Mouse (Mus musculus) layer of hippocampus, postnatal 14 days (tissue): ENCODE measurements around the gene Dppa5a. TPM values are rescaled to one million over a fixed set of nuclear protein-coding genes. Genes with fewer than 3 reads are reported as not detected.
"Not testable (repeated sequence)": the region's sequence is repeated elsewhere in the genome, so short reads cannot be mapped to it uniquely, and the experiment has no call there.

Source experiments
- DNase-seq, 2 experiments: peaks; one replicate each; pipeline ENCODE4 v3.0.0; 2021 to 2022; ENCODE audit warnings: low spot score in 2 of 2, mixed read lengths in 1 of 2
- total RNA-seq, 2 experiments: library from RNA; stranded (reverse); gene quantifications; 2 replicates each; pipeline ENCODE4 v1.2.3; 2021

Dppa5a gene
- total RNA-seq, 2 experiments from 2014 or later = not detected

GRCm38 (mm10) chr9:78365850-78366544 is 2.0 kb downstream of the Dppa5a start:
- no peak for DNase-seq

GRCm38 (mm10) chr9:78364701-78365100 is 3.3 kb downstream of the Dppa5a start:
- DNase-seq = no peak

GRCm38 (mm10) chr9:78363374-78363773 is 4.6 kb downstream of the Dppa5a start:
- no peak for DNase-seq

DNA sequence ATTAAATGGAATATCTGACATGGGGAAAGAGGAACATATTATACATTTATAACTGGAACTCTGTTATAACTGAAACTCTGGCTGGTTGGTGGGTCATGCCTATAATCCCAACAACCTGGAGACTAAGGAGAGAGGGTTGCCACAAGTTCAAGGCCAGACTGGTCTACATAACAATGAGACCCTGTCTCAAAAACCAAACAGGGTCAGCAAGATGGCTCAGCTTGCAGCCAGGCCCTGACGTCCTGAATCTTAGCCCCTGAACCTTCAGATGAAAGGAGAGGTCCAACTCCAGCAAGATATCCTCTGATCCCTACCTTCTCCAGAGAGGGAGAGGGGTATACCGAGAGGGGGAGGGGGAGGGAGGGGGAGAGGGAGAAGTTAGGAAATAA is 7.5 kb downstream of the Dppa5a start:
- DNase-seq = no peak

DNA sequence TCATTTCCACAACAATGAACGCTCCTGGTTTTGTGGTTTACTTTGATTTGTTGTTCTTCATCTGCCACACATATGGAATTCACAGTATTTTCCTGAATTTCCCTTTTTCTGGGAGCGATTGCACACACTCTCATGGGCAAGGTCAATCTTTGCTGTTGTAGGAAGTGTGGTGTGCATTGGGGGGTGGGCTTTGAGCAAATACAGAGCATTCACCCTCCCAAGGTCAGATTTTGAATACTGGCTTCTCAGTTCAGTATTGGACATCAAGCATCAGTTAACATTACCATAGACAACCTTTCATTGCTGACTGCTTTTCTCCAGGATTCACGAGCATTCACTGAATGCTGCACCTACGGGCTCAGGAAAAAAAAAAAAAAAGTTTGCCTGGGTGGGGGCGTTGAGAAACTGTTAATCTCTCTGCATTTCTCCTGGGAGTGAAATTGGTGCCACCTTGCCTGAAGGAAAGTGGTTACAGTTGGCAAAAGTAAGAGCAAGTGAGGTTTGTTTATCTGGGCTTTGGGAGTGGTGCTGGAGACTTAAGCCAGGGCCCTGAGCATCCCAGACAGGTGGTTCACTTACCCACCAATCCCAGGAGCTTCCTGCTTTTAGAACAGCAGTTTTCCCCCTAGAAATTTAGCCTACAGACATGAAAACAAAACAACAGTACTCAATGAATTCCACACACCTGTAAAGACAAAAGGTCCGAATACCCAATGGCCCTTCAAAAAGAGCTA is 8.1 kb downstream of the Dppa5a start:
- DNase-seq = no peak

DNA sequence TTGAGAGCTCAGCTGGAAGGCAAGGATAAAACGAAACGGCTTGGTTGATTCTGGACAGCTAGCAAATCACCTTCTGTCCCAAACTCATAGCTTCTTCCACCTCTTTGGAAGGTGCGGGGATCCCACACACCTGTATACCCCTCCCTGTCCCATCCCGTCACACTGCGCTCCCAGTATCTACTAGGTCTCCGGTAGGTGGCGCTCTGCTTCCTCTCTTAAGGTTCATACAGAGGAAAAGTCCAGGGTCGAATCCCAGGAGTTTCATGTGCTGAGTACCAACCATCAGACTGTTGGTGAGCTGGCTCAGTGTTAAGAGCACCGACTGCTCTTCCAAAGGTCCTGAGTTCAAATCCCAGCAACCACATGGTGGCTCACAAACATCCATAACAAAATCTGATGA is 9.9 kb downstream of the Dppa5a start:
- DNase-seq = peak; percentile 17 to 46

DNA sequence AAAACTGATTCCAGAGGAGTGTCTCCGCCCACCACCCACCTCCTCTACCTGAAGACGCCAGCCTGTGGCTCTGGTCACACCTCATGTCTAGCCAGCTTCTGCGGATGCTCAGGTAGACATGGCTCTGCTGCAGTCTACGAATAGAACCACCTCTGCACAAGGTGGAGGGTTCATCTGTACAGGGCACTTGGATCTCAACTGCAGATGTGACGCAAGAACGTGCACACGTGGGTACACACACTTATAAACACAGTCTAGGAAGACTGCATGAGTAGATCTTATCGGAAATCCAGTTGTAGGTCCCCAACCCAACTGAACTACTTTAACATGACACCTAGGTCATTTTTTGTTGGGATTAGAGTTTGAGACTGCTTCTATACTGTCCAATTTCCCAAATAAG is 12.4 kb downstream of the Dppa5a start, which contains the start of gene Gsta2:
Gene Gsta2, minus strand, starts transcription at position 178 of the 400 bp plus-strand sequence.
- no peak for DNase-seq

- no peak for DNase-seq
Measured at GRCm38 (mm10) chr9:78354665-78355578, 13.1 kb downstream of the Dppa5a start.

GRCm38 (mm10) chr9:78351504-78352220 is 16.3 kb downstream of the Dppa5a start:
- DNase-seq = no peak

GRCm38 (mm10) chr9:78350007-78350406 is 18.0 kb downstream of the Dppa5a start:
- DNase-seq = not testable (repeated sequence)

- DNase-seq = not testable (repeated sequence)
Measured at GRCm38 (mm10) chr9:78349141-78349540, 18.8 kb downstream of the Dppa5a start.

GRCm38 (mm10) chr9:78348206-78349004 is 19.6 kb downstream of the Dppa5a start:
- DNase-seq = not testable (repeated sequence)

DNA sequence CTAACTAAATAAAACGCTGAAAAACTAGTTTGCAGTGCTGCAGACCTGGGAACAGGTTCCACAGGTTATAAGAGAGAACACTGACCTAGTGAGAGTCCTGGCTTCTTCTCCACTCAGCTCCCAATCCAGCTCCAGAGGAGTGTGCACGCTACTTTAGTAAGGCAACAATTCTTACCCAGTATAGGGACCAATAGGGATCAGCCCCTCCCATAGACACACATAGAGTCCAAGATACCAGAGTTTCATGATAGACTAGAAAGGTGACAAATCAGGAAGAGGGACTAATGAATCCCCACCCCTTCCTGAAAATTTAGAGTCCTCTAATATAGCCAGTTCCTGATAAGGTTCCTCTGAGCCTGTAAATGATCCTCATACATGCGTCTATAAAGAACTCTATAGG is 21.0 kb downstream of the Dppa5a start:
- DNase-seq = no peak

DNA sequence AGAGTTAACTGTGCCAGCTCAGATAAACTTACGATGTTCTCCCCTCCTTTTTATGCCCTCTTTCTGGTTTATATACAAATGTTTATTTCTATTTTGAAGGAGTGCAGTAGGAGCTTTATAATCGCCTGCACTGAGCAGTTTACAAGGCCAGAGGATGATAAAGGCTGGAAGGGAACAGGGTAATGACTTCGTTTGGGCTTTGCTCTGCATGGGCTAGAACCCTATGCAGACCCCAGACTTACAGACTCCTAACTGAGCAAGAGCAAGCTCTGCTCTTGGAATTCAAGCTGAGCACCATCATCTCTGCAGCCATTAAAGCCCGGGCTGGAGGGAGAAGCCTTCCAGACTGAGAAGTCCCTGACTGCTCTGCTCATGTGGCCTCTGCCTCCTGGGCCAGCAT is 22.7 kb downstream of the Dppa5a start:
- not testable (repeated sequence) for DNase-seq

DNA sequence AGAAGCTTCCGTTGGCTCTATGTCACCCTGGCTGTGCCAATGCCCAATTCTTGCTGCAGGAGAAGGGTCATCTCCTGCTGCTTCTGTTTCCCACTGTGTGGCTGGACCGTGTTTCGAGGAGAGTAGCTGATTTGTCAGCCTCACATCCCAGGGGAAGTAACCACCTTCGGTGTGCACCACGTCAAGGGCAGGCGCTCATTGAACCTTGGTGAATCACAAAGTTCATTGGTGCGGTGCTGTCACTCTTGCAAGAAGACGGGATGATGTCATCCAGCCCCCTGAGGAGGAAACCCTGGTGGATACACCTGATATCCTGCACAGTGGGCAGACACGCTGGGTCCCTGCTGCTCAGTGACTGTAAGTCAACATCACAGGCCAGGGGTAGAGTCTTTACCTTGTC is 24.9 kb downstream of the Dppa5a start:
- DNase-seq = not testable (repeated sequence)

DNA sequence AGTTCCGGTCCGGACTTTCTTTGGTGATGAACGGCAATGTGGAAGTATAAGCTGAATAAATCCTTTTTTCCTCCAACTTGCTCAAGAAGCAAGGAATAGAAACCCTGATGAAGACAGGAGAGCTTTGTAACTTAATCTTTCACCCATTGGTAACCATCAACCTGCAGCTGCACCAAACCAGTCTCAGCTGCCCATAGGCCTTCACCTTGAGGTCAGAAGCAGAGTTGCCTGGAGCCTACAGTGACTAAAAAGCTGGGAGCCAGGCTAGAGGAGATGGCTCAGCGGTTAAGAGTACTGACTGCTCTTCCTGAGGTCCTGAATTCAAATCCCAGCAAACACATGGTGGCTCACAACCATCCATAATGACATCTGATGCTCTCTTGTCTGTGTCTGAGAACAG is 25.5 kb downstream of the Dppa5a start:
- not testable (repeated sequence) for DNase-seq

DNA sequence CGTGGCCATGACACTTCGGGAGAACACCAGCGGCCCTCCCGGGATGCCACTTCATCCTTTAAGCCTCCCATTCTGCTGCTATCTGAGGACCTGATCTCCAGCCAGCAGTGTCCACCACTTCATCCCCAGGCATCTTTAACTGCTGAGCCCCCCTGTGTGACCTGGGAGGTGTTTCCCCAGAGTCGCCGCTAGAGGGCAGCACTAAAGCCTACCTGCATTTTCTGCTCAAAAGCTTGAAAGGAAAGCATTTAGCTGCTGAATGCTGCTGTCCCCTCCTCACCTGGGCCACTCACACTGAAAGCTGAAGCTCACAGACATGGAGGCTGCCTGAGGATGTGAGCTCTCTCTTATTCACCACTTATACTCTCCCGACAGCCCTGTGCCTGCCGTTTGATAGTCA is 27.7 kb downstream of the Dppa5a start:
- DNase-seq = peak; percentile 16 to 37

- DNase-seq = not testable (repeated sequence)
Measured at GRCm38 (mm10) chr9:78337050-78337449, 30.9 kb downstream of the Dppa5a start.

DNA sequence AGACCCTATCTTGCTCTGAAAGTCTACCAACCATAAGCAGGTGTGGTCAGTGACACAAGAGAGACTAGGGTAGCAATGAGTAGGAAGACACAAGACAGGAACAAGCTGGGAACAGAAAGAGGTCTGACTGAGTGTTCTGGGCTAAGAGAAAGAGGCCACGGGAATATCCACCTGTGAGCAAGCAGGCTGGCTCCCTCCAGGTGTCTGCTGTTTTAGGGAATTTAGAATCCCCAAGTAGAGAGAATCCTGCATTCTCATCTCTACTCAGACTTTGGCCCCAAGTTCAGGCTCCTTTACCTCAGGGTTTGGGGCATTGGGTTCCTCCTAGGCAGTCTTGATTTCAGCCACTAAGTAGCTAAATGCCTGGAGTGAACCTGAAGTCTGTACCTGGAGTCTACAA is 40.7 kb downstream of the Dppa5a start, which contains the start of gene Omt2b:
Gene Omt2b, plus strand, starts transcription at position 301 of the 400 bp plus-strand sequence.
- not testable (repeated sequence) for DNase-seq

DNA sequence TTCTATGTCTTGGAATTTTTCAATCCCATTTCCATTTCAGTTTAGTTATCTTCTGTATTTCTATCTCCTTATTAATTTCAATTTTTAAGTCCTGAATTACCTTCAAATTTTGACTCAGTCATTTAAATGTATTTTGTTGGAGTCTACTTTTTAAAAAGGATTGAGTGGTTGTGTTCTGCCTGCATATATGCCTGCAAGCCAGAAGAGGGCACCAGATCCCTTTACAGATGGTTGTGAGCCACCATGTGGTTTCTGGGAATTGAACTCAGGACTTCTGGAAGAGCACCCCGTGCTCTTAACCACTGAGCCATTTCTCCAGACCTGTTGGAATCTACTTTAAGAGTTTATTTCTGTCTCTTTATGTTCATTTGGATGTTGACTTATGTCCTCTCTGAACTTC is 48.5 kb downstream of the Dppa5a start:
- DNase-seq = no peak
